Mouse (Mus musculus): ENCODE data around the gene Fbrsl1. TPM values are rescaled to one million over a fixed set of nuclear protein-coding genes. Genes with fewer than 3 reads are reported as not detected.
A peak's percentile ranks its signal among the peaks of the same experiment; 100 is the strongest.

Fbrsl1 gene
- polyA plus RNA-seq, 1 experiment from 2014 or later, result 6.6 TPM

DNA sequence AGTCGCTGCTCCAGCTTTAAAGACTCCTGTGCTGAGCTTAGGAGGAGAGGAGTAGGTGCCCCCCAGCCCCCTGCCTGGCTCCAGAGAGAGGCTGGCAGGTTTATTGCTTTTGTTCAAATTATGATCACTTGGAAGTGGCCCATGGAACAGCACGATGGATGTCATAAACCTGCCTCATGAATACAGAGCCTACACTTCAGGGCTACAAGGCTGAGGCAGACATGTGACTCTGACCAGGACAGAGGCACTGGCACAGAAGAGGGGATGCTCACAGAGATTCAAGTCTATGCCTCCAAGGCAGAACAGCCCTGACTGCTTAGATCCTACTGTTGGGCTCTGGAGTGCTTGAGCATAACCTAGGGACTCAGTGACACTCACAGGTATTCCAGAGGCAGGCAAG is 39.3 kb downstream of the Fbrsl1 start:
- H3K4me3 ChIP-seq, result no peak overlapping the region
- H3K27ac ChIP-seq, result no peak overlapping the region
- WGBS, result 90% methylated on average over 2 of the region's 2 CpGs
- peaks cover 16% of the 10 kb centered on the region for H3K4me1 ChIP-seq (replicated peaks)
- no peak overlapping the region for H3K9ac ChIP-seq
- no peaks in the 10 kb centered on the region for H3K9me3 ChIP-seq (replicated peaks)
- H3K27me3 ChIP-seq, result no peaks in the 10 kb centered on the region
- no peak for ATAC-seq (replicated peaks; ENCODE audit: insufficient number of reproducible peaks, insufficient read depth, low FRiP score, low read depth)
- H3K4me2 ChIP-seq, result no peak overlapping the region
- H3K36me3 ChIP-seq, result no peaks in the 10 kb centered on the region

GRCm38 (mm10) chr5:110406065-110406714 is 42.1 kb downstream of the Fbrsl1 start:
- H3K9ac ChIP-seq, result no peak overlapping the region
- H3K27ac ChIP-seq, result no peak overlapping the region
- H3K4me1 ChIP-seq (replicated peaks), result peaks cover 23% of the 10 kb centered on the region
- H3K9me3 ChIP-seq (replicated peaks), result no peaks in the 10 kb centered on the region
- no peak for ATAC-seq (replicated peaks; ENCODE audit: insufficient number of reproducible peaks, insufficient read depth, low FRiP score, low read depth)
- 57% methylated on average over 8 of the region's 8 CpGs for WGBS
- H3K4me3 ChIP-seq, result no peak overlapping the region
- no peak overlapping the region for H3K4me2 ChIP-seq
- no peaks in the 10 kb centered on the region for H3K27me3 ChIP-seq
- H3K36me3 ChIP-seq, result no peaks in the 10 kb centered on the region

GRCm38 (mm10) chr5:110403931-110404330 is 44.4 kb downstream of the Fbrsl1 start:
- Histone ChIP-seq H3K9ac (no peak overlapping the region), H3K4me1 (replicated peaks) (peaks cover 23% of the 10 kb centered on the region), H3K36me3 (no peaks in the 10 kb centered on the region), H3K27ac (peak overlapping the region; percentile 72), H3K9me3 (replicated peaks) (no peaks in the 10 kb centered on the region), H3K27me3 (no peaks in the 10 kb centered on the region), H3K4me3 (no peak overlapping the region), H3K4me2 (no peak overlapping the region)
- 17% methylated on average over 3 of the region's 3 CpGs for WGBS
- ATAC-seq (replicated peaks; ENCODE audit: insufficient number of reproducible peaks, insufficient read depth, low FRiP score, low read depth), result peak; percentile 52; the same call in 1 of the 2 replicates

GRCm38 (mm10) chr5:110402557-110402956 is 45.7 kb downstream of the Fbrsl1 start:
- H3K9ac ChIP-seq, result no peak overlapping the region
- H3K27ac ChIP-seq, result no peak overlapping the region
- no peak for ATAC-seq (replicated peaks; ENCODE audit: insufficient number of reproducible peaks, insufficient read depth, low FRiP score, low read depth)
- no peaks in the 10 kb centered on the region for H3K9me3 ChIP-seq (replicated peaks)
- WGBS, result 88% methylated on average over 2 of the region's 2 CpGs
- no peaks in the 10 kb centered on the region for H3K27me3 ChIP-seq
- no peak overlapping the region for H3K4me3 ChIP-seq
- H3K4me1 ChIP-seq (replicated peaks), result peaks cover 23% of the 10 kb centered on the region
- H3K4me2 ChIP-seq, result no peak overlapping the region
- H3K36me3 ChIP-seq, result no peaks in the 10 kb centered on the region

- H3K4me2 ChIP-seq, result no peak overlapping the region
- no peak overlapping the region for H3K4me3 ChIP-seq
- H3K4me1 ChIP-seq (replicated peaks), result peaks cover 16% of the 10 kb centered on the region
- 91% methylated on average over 8 of the region's 8 CpGs for WGBS
- ATAC-seq (replicated peaks; ENCODE audit: insufficient number of reproducible peaks, insufficient read depth, low FRiP score, low read depth), result no peak
- H3K36me3 ChIP-seq, result no peaks in the 10 kb centered on the region
- H3K27ac ChIP-seq, result no peak overlapping the region
- H3K27me3 ChIP-seq, result no peaks in the 10 kb centered on the region
- no peaks in the 10 kb centered on the region for H3K9me3 ChIP-seq (replicated peaks)
- H3K9ac ChIP-seq, result no peak overlapping the region
Measured at GRCm38 (mm10) chr5:110401101-110401500, 47.2 kb downstream of the Fbrsl1 start.

DNA sequence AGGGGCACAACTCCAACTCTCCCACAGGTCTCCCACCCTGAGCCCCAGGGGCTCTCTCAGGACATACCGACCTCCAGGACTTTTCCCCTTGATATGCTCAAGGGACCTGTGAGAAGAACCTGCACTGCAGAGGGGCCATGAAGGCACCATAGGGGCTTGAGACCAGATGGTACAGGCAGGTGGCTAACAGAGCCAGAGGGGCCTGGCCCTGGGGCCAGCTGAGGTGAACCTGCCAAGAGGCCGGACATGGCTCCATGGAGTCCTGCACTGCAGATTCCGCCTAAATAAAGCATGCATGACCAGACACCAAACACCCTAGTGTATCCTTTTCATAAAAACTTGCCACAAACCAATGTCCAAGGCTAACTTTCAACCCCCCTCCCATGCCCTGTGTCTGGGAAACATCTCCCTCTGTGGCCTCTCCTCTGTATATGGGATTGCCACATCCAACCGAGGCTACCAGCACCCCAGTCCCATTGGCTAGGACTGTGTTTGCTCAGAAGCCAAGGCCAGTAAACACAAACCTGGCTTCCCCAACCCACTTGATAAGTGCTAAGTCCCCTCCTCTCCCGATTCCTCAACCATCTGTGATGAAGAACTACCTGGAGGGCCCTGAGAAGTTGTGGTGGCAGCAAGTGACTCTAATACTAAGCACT is 53.2 kb downstream of the Fbrsl1 start:
- Histone ChIP-seq H3K36me3 (no peaks in the 10 kb centered on the region), H3K9ac (no peak overlapping the region), H3K27me3 (no peaks in the 10 kb centered on the region), H3K4me2 (no peak overlapping the region), H3K4me3 (no peak overlapping the region), H3K4me1 (replicated peaks) (peaks cover 4% of the 10 kb centered on the region), H3K27ac (no peak overlapping the region), H3K9me3 (replicated peaks) (no peaks in the 10 kb centered on the region)
- WGBS, result 82% methylated on average over 5 of the region's 5 CpGs
- no peak for ATAC-seq (replicated peaks; ENCODE audit: insufficient number of reproducible peaks, insufficient read depth, low FRiP score, low read depth)

DNA sequence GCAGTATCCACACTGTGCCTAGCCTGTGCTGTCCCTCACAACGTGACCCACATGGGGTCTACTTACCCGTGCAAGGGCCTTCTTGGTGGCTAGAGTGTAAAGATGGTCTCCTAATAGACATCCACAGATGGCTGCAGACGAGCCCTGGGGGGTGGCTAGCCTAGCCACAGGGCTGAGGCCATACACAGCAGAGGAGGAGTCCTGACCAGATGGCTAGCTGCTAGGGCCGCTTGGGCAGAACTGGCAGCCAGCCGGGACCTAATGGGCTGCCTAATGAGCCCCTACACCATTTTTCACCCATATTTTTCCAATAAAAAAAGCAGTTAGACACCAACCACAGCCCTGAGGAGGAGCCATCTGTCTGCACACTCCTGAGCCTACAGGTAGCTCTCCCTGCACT is 55.6 kb downstream of the Fbrsl1 start:
- no peak overlapping the region for H3K4me3 ChIP-seq
- WGBS, result 81% methylated on average over 5 of the region's 5 CpGs
- H3K9me3 ChIP-seq (replicated peaks), result no peaks in the 10 kb centered on the region
- H3K4me1 ChIP-seq (replicated peaks), result peaks cover 11% of the 10 kb centered on the region
- peaks cover 2% of the 10 kb centered on the region; the same call in 1 of the 2 replicates for H3K27me3 ChIP-seq
- H3K4me2 ChIP-seq, result no peak overlapping the region
- no peak for ATAC-seq (replicated peaks; ENCODE audit: insufficient number of reproducible peaks, insufficient read depth, low FRiP score, low read depth)
- no peaks in the 10 kb centered on the region for H3K36me3 ChIP-seq
- H3K9ac ChIP-seq, result no peak overlapping the region
- H3K27ac ChIP-seq, result no peak overlapping the region

- Histone ChIP-seq H3K9me3 (replicated peaks) (no peaks in the 10 kb centered on the region), H3K27me3 (peaks cover 5% of the 10 kb centered on the region), H3K9ac (no peak overlapping the region), H3K27ac (peak overlapping the region; percentile 29; the same call in 1 of the 2 replicates), H3K4me3 (no peak overlapping the region), H3K4me2 (no peak overlapping the region), H3K4me1 (replicated peaks) (peaks cover 30% of the 10 kb centered on the region), H3K36me3 (no peaks in the 10 kb centered on the region)
- no peak for ATAC-seq (replicated peaks; ENCODE audit: insufficient number of reproducible peaks, insufficient read depth, low FRiP score, low read depth)
- WGBS, result 77% methylated on average over 4 of the region's 4 CpGs
Measured at GRCm38 (mm10) chr5:110390631-110391030, 57.7 kb downstream of the Fbrsl1 start.

DNA sequence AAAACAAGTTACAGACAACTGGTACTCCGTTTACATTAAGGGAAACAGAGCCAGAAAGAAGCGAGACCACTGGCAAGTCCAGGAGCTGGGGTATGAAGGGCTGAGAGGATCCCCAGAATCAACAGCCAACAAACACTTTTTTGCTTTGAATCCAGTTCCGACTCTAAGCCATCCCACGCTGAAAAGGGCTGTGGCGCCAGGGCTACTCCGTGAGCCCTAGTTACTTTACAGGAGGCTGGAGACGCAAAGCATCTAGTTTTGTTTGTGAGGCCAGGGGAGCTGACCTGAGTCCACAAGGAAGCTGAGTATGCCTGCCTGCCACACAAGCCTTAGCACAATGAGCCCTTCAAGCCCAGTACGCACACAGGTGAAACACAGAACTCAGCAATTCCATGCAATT is 61.0 kb downstream of the Fbrsl1 start:
- ATAC-seq (replicated peaks; ENCODE audit: insufficient number of reproducible peaks, insufficient read depth, low FRiP score, low read depth), result no peak
- Histone ChIP-seq H3K4me3 (peak overlapping the region; percentile 56), H3K9me3 (replicated peaks) (no peaks in the 10 kb centered on the region)

DNA sequence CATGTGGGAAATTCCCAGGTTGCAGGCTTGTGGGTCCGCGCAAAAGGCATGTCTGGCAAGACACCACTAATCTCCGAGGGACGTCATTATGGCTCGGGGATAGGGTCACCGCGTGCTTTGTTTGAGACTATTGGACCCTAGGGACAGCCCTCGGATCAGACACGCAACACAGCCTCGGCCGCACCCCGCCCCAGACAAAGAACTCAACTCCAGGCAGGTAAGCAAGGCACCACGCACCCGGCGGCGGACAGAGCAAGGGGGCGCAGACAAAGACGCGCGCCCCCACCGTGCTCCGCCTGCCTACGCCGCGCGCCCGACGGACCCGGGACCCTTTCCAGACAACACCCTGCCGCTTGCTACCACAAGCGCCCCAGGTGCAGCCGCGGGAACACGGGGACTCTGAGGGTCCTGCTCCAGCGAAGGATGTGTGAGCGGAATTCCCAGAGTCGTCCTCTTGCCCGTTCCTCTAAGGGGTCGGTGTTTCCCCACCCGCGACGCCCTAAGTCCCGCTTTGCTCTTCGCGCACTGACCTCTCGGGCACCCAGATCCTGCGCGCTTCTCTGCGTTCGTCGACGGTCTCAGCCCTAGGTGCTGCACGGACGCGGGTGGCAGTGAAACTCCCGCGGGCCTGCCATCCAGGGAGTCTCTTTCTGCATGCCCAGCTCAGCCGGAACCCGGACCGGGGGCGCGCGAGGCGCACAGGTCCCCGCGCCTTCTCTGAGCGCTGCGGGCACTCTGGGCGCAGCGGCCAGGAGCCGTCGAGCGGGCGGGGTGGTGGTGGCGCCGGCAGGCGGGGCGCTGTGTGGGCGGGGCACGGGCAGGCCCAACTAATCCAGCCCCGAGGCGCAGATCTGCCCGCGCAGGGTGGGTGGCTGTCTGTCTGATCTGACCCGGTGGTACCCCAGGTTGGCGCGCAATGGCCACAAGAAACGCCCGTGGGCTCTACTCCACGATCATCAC is 61.7 kb downstream of the Fbrsl1 start:
- Histone ChIP-seq H3K4me3 (peak overlapping the region; percentile 56), H3K27ac (no peak overlapping the region)
- WGBS, result 1% methylated on average over 90 of the region's 90 CpGs

More for the DNA sequence above, 61.0 kb downstream of the Fbrsl1 start:
- Histone ChIP-seq H3K9ac (peak overlapping the region; percentile 55), H3K36me3 (no peaks in the 10 kb centered on the region), H3K27me3 (peaks cover 5% of the 10 kb centered on the region), H3K4me1 (replicated peaks) (peaks cover 30% of the 10 kb centered on the region), H3K27ac (no peak overlapping the region), H3K4me2 (peak overlapping the region; percentile 77)
- 24% methylated on average over 8 of the region's 8 CpGs for WGBS

GRCm38 (mm10) chr5:110385263-110385662 is 63.0 kb downstream of the Fbrsl1 start:
- 53% methylated on average over 4 of the region's 4 CpGs for WGBS
- Histone ChIP-seq H3K27ac (no peak overlapping the region), H3K9me3 (replicated peaks) (no peaks in the 10 kb centered on the region), H3K36me3 (no peaks in the 10 kb centered on the region), H3K27me3 (peaks cover 5% of the 10 kb centered on the region), H3K4me3 (no peak overlapping the region), H3K4me2 (0 out of 2 replicates have a peak overlapping the region, but pooled peaks have one; percentile 77), H3K4me1 (replicated peaks) (peaks cover 27% of the 10 kb centered on the region), H3K9ac (no peak overlapping the region)
- no peak for ATAC-seq (replicated peaks; ENCODE audit: insufficient number of reproducible peaks, insufficient read depth, low FRiP score, low read depth)

More for the DNA sequence above, 61.7 kb downstream of the Fbrsl1 start:
- no peaks in the 10 kb centered on the region for H3K36me3 ChIP-seq
- peak; percentile 79 for ATAC-seq (replicated peaks; ENCODE audit: insufficient number of reproducible peaks, insufficient read depth, low FRiP score, low read depth)
- H3K27me3 ChIP-seq, result peaks cover 5% of the 10 kb centered on the region
- peak overlapping the region; percentile 77 for H3K4me2 ChIP-seq
- peak overlapping the region; percentile 55 for H3K9ac ChIP-seq
- peaks cover 30% of the 10 kb centered on the region for H3K4me1 ChIP-seq (replicated peaks)
- H3K9me3 ChIP-seq (replicated peaks), result no peaks in the 10 kb centered on the region

Measured in heart, embryonic 15.5 days (tissue).